Mouse (Mus musculus): Measurements from ENCODE around the gene Fam187b.

Fam187b gene

GRCm38 (mm10) chr7:31008889-31009288, 35.3 kb downstream of the Fam187b start:
- no peak for DNase-seq (ENCODE audit: low spot score)

- DNase-seq (ENCODE audit: low spot score) = no peak
Observed at GRCm38 (mm10) chr7:31012971-31013370, 39.4 kb downstream of the Fam187b start.

- no peak for DNase-seq (ENCODE audit: low spot score)
Observed at GRCm38 (mm10) chr7:31017104-31017901, 43.7 kb downstream of the Fam187b start.

GRCm38 (mm10) chr7:31028609-31029008, 55.0 kb downstream of the Fam187b start:
- DNase-seq (ENCODE audit: low spot score) = no peak

GRCm38 (mm10) chr7:31030717-31031116, 57.1 kb downstream of the Fam187b start:
- no peak for DNase-seq (ENCODE audit: low spot score)

GRCm38 (mm10) chr7:31031731-31032130, 58.1 kb downstream of the Fam187b start:
- DNase-seq (ENCODE audit: low spot score) = no peak

- DNase-seq (ENCODE audit: low spot score) = no peak
Observed at GRCm38 (mm10) chr7:31033409-31034165, 60.0 kb downstream of the Fam187b start.

- DNase-seq (ENCODE audit: low spot score) = no peak
Observed at GRCm38 (mm10) chr7:31034789-31035188, 61.2 kb downstream of the Fam187b start.

- DNase-seq (ENCODE audit: low spot score) = no peak
Observed at GRCm38 (mm10) chr7:31035291-31035690, 61.7 kb downstream of the Fam187b start.

- no peak for DNase-seq (ENCODE audit: low spot score)
Observed at GRCm38 (mm10) chr7:31036917-31037316, 63.3 kb downstream of the Fam187b start.

GRCm38 (mm10) chr7:31037675-31038074, 64.1 kb downstream of the Fam187b start:
- DNase-seq (ENCODE audit: low spot score) = no peak

- DNase-seq (ENCODE audit: low spot score) = no peak
Observed at GRCm38 (mm10) chr7:31039011-31039410, 65.4 kb downstream of the Fam187b start.
